In genomic region chr6:97116896-97117295, GRCm38 (mm10) we compare ENCODE assay signal across 17 mouse cellular contexts. TPM values are rescaled to one million over a fixed set of nuclear protein-coding genes. Genes with fewer than 3 reads are reported as not detected.
"Had no signal": no experiment of that assay in that cellular context is flagged by ENCODE, and none has a peak within 500 bp of the region (broad histone marks: within the 10 kb centered on the region; RNA-seq: fewer than 3 reads in every experiment).

No protein-coding gene starts in this region.

- H3K4me1 ChIP-seq: limb, embryonic 12.5 days; midbrain, embryonic 13.5 days had no signal

- H3K4me3 ChIP-seq: limb, embryonic 12.5 days; midbrain, embryonic 13.5 days had no signal

- H3K27ac ChIP-seq: hindbrain, postnatal 0 days; kidney, postnatal 0 days; limb, embryonic 12.5 days; macrophage; midbrain, embryonic 13.5 days had no signal

- ATAC-seq: hindbrain, postnatal 0 days; midbrain, embryonic 13.5 days had no signal

- H3K9ac ChIP-seq: limb, embryonic 12.5 days; midbrain, embryonic 13.5 days had no signal

- H3K36me3 ChIP-seq: midbrain, embryonic 13.5 days had no signal

- H3K9me3 ChIP-seq: limb, embryonic 12.5 days; midbrain, embryonic 13.5 days had no signal

- DNase-seq: kidney, adult 11 months; kidney, adult 9 months; kidney, postnatal 36 days; layer of hippocampus, adult 9-11 months; lung, adult 2 months; lung, postnatal 10 days; right cerebral cortex, postnatal 14 days; thymus, postnatal 25 days had no signal

- H3K27me3 ChIP-seq: limb, embryonic 12.5 days; midbrain, embryonic 13.5 days had no signal

- H3K4me2 ChIP-seq: limb, embryonic 12.5 days; midbrain, embryonic 13.5 days had no signal

RNA-seq across cellular contexts. Expression of gene Fam19a4, which starts 56.7 kb away (rescaled TPM):
- total RNA-seq: liver, adult 2 months had no signal
- polyA plus RNA-seq: intestine, embryonic 14.5 days; liver, adult 2 months; macrophage; spleen, adult 2 months; urinary bladder, adult 2 months had no signal
